Mouse (Mus musculus) erythroblast, embryonic 14.5 days (primary cell): ENCODE measurements around the gene Dynll2.

Experiments
- GATA1 ChIP-seq: IDR thresholded peaks from 2 replicates; pipeline ENCODE4 v1.6.1; 2012; ENCODE audit warnings: low read length, inconsistent platforms, mixed read lengths
- TAL1 ChIP-seq: IDR thresholded peaks from 3 replicates; pipeline ENCODE4 v1.6.1; 2012; ENCODE audit warnings: low read length, inconsistent platforms, mixed read lengths

- no peak for TF ChIP-seq GATA1
- TF ChIP-seq TAL1, result no peak
Observed at GRCm38 (mm10) chr11:87987861-87988260, 528 bp upstream of the Dynll2 start.
